Mouse (Mus musculus): ENCODE data around the gene Srpx2.

Gene Srpx2

DNA sequence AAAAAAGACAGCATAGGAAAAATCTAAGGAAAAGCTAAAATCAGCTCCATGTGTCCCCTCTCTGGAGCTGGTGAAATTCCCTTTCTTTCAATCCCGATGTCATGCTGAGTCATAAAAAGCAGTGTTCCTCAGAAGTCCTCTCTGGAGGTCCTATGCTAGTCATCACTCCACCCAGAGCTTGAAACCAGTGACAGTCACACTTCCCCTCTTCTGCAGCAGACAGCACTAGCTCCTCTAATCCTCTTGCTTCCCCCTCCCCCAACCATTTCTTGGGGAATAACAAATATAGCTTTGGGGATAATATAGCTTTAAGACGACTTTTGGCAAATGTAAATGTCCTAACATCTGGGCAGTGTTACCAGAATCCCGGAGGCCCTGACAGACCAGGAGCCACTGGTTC is at the start of gene Srpx2:
Srpx2 (plus strand) TSS at position 166 of the 400 bp plus-strand sequence.
- DNase-seq, result no peak

DNA sequence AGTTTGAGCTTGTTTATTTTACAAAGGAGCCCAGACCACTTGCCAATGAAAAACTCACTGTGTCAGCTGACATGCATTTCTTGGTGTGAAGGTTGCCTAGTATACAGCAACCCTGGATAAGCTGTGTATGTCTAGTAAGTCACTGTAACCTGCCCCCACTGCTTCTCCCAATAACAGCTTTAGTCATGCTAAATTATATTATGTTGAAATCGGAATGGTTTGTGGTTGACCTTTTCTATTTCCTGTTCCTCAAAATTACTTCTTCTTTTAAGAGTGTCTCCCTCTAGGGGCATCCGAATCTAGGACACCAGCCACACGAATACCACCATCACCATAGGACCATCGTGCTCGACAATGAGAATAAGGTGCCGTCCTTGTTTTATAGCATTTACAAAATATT is 38.5 kb upstream of the Srpx2 start:
- peak; percentile 2 for DNase-seq

- DNase-seq, result no peak
These were observed 20.9 kb upstream of the Srpx2 start for GRCm38 (mm10) chrX:133887308-133887707.

DNA sequence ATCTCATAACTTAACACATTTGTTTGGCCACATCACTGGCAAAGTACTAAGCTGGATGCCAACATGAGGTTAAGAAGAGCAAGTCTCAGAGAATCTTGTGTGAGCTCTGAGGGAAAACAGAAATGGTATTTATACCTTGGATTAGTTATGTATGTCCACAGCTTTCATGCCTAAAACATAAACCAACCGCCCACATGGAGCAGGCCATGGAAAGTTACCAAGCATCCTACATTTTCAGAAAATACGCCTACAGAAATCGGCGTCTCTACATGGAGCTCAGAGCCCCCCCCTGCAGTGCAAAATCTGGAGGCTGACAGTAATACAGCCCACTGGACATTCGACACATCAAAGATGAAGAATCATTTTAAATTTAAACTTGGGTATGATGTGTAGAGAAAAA is 20.1 kb upstream of the Srpx2 start:
- no peak for DNase-seq

DNA sequence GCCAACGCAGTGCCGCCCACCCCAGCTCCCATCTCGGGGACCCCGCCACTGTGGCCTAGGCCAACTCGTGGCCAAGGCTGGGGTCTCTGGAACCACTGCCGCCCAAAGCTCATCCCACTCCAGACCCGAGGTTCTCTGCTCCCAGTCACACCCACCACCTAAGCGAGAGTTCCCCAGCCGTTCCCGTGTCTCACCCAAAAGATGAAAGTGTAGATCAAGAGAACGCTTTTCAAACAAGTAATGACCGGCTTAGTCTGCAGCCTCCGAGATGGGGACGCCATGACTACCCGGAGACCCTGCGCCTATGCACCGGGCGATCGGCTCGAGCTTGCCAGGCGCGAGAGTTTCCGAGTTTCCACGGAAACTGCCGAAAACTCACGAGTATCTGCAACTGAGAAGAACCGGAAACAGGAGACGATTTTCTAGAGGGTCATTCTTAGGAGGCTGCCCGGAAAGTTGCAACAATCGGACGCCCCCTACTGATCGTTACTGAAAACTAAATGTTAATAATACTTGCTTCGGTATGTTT is 10.1 kb upstream of the Srpx2 start, which contains the start of gene Tspan6:
Tspan6 (minus strand) TSS at position 416 of the 529 bp plus-strand sequence.
- DNase-seq, result peak; percentile 85

GRCm38 (mm10) chrX:133911397-133912103 is 3.3 kb downstream of the Srpx2 start:
- peak; percentile 38 for DNase-seq

- no peak for DNase-seq
These were observed 4.8 kb downstream of the Srpx2 start for GRCm38 (mm10) chrX:133913006-133913405.

DNA sequence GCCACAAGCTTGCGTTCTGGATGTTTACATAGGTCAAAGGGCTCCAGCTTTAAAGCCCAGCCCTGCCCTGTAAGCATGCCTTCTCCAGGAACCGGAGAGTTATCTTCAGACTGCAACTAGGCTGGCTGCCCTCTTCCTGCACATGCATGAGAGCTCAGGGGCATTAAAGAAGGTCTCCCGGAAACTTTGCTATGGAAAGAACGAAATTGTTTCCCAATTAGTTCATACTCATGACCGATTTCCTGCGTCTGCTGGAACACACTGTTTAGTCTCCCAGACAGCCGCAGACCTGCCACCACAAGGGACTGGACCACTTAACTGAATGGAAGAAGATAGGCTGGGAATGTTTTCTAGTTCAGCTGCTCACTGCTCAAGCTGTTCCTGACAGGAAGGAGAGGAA is 6.0 kb downstream of the Srpx2 start:
- peak; percentile 20 for DNase-seq

DNA sequence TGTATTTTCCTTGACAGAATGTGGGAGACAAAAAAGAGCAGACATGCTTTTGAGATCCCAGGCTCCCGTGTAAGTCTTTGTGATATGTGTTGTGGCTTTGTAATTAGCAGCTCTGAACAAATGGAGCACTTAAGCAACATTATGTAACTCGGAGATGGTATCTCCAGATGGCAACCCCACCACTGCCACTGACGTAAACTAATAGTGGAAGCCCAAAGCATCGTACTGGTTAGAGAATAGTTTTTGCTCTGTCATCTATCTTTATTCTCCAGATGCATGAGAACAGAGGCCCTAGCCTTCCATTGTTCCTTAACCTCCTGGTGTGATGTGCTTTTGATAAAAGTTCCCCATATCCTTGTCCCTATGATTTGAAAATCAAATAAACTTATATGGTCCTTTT is 13.0 kb downstream of the Srpx2 start:
- no peak for DNase-seq

GRCm38 (mm10) chrX:133926760-133927159 is 18.5 kb downstream of the Srpx2 start:
- DNase-seq, result no peak

- DNase-seq, result peak; percentile 68
These were observed 23.2 kb downstream of the Srpx2 start for GRCm38 (mm10) chrX:133931302-133932013.

DNA sequence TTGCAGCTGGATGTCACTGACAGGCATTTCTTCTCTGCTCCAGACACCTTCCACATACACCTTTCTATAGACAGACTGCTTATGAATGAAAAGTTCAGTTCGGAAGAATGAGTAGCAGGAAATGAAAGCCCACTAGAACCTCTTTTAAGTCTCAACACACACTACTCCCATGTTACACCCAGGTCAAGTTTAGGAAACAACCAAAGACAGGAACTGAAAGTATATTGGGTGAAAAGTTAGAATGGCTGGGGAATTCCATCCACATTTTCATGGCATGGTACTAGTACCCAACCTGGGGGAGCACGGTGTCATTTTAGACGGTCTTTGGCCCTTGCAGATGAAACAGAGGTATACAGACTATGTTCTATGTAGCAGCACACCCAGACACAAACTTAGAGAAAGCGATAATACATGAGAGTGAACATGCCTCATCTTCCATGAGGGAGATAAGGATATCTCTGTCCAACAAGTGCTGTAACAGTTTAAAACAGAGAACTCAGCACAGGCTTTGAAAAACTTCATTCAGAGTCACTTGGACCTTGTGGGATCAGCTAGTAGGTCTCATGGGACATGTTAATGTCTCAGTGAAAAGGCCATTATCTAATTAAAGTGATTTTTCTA is 28.5 kb downstream of the Srpx2 start:
- DNase-seq, result no peak

GRCm38 (mm10) chrX:133939561-133939960 is 31.3 kb downstream of the Srpx2 start:
- no peak for DNase-seq

- peak; percentile 78 for DNase-seq
These were observed 39.2 kb downstream of the Srpx2 start for GRCm38 (mm10) chrX:133947427-133947826.

DNA sequence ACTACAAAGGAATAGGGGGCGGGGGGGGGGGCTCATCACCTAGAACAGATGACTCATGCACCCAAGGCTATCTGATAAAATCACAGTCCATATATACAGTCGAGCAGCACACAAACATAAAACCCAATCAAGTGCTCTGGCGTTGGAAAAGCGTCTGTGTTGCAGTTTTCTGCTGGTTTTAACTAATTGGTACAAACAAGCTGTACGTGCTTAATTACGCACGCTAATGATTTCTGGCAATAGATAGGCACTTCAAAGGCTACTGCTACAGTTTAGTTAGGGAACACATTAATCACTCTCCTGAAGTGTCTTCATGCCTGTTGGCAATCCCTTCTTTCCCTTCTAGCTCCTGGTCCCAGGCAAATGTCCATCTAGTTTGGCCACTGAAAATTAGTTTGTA is 46.4 kb downstream of the Srpx2 start:
- DNase-seq, result no peak

- DNase-seq, result no peak
These were observed 52.4 kb downstream of the Srpx2 start for GRCm38 (mm10) chrX:133960617-133961016.

GRCm38 (mm10) chrX:133964615-133965014 is 56.4 kb downstream of the Srpx2 start:
- DNase-seq, result no peak

DNA sequence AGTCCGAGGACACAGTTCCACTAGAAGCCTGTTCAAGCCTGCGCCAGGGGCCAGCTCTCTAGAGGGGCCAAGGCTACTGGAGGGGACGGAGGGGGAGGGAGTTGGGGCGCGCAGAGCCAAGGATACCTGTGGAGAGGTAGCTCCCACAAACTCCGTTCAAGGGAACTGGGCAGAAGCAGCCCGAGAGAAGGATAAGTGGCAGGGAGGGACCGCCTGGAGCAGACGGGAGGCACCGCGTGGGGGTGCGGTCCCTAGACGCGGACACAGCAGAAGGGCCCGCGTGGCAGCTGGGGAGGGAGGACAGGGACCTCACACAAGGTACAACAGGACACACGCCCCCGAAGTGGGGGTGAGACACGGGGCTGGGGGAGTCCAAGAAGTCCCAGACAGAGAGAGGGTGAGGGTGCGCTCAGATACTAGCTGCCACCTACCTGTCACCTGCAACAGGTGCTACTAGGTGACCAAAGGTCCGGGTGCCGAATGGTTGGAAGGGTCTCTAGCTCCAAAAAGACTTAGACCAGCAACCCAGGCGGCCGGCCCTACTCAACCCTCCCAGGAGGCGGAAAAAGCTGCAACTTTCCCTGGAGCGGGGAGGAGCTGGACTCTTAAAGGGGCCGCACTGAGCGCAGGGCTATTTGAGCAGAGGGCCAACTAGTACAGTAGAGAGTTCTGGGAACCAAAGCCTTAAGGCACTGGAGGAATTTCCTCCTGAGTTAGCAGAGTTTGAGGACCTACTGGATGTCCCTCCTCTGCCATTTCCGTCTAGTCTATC is 73.2 kb downstream of the Srpx2 start, which contains the start of gene Sytl4:
Sytl4 (minus strand) TSS at position 582 of the 772 bp plus-strand sequence.
- peak; percentile 41 for DNase-seq
